Mouse (Mus musculus): ENCODE measurements around the gene Cldn2. TPM values are rescaled to one million over a fixed set of nuclear protein-coding genes. Genes with fewer than 3 reads are reported as not detected.

Gene Cldn2
- polyA plus RNA-seq, 1 experiment from 2014 or later, result 0.25 TPM

GRCm38 (mm10) chrX:139808085-139808484 is 7.5 kb downstream of the Cldn2 start:
- no peak for ATAC-seq (ENCODE audit: low read depth)
- no peak overlapping the region for H3K4me3 ChIP-seq (replicated peaks)
- no peak overlapping the region for H3K9ac ChIP-seq
- peaks cover 8% of the 10 kb centered on the region for H3K4me1 ChIP-seq (replicated peaks)
- 52% methylated on average over 4 of the region's 4 CpGs for WGBS (ENCODE audit: insufficient replicate concordance)
- DNase-seq, result no peak
- no peak overlapping the region for H3K4me2 ChIP-seq
- no peak overlapping the region for H3K27ac ChIP-seq
- H3K36me3 ChIP-seq, result no peaks in the 10 kb centered on the region
- H3K9me3 ChIP-seq (replicated peaks), result no peaks in the 10 kb centered on the region
- H3K27me3 ChIP-seq, result no peaks in the 10 kb centered on the region

GRCm38 (mm10) chrX:139808501-139808900 is 7.9 kb downstream of the Cldn2 start:
- Histone ChIP-seq H3K27ac (no peak overlapping the region), H3K9me3 (replicated peaks) (no peaks in the 10 kb centered on the region), H3K4me3 (replicated peaks) (no peak overlapping the region), H3K27me3 (no peaks in the 10 kb centered on the region), H3K4me2 (no peak overlapping the region), H3K4me1 (replicated peaks) (peaks cover 12% of the 10 kb centered on the region), H3K36me3 (no peaks in the 10 kb centered on the region), H3K9ac (no peak overlapping the region)
- ATAC-seq (ENCODE audit: low read depth), result no peak
- WGBS (ENCODE audit: insufficient replicate concordance), result 86% methylated on average over 10 of the region's 10 CpGs
- no peak for DNase-seq

GRCm38 (mm10) chrX:139812636-139813298 is 12.1 kb downstream of the Cldn2 start:
- Histone ChIP-seq H3K9ac (no peak overlapping the region), H3K27me3 (no peaks in the 10 kb centered on the region), H3K4me1 (replicated peaks) (peaks cover 32% of the 10 kb centered on the region), H3K27ac (no peak overlapping the region), H3K4me2 (no peak overlapping the region), H3K9me3 (replicated peaks) (no peaks in the 10 kb centered on the region), H3K4me3 (replicated peaks) (no peak overlapping the region), H3K36me3 (no peaks in the 10 kb centered on the region)
- ATAC-seq (ENCODE audit: low read depth), result no peak
- 46% methylated on average over 3 of the region's 3 CpGs for WGBS (ENCODE audit: insufficient replicate concordance)
- DNase-seq, result no peak

GRCm38 (mm10) chrX:139813299-139814002 is 12.8 kb downstream of the Cldn2 start:
- Histone ChIP-seq H3K9me3 (replicated peaks) (no peaks in the 10 kb centered on the region), H3K4me3 (replicated peaks) (no peak overlapping the region), H3K27ac (peak overlapping the region; percentile 77), H3K4me1 (replicated peaks) (peaks cover 32% of the 10 kb centered on the region), H3K4me2 (peak overlapping the region; percentile 51), H3K27me3 (no peaks in the 10 kb centered on the region), H3K9ac (no peak overlapping the region; the same call in 1 of the 2 replicates), H3K36me3 (no peaks in the 10 kb centered on the region)
- DNase-seq, result peak; percentile 7
- WGBS (ENCODE audit: insufficient replicate concordance), result 30% methylated on average over 9 of the region's 9 CpGs
- peak; percentile 79 for ATAC-seq (ENCODE audit: low read depth)

- H3K9me3 ChIP-seq (replicated peaks), result no peaks in the 10 kb centered on the region
- 27% methylated on average over 8 of the region's 8 CpGs for WGBS (ENCODE audit: insufficient replicate concordance)
- no peak overlapping the region for H3K4me3 ChIP-seq (replicated peaks)
- DNase-seq (peak; percentile 38), ATAC-seq (ENCODE audit: low read depth) (peak; percentile 88)
- peaks cover 32% of the 10 kb centered on the region for H3K4me1 ChIP-seq (replicated peaks)
- no peaks in the 10 kb centered on the region for H3K27me3 ChIP-seq
- H3K36me3 ChIP-seq, result no peaks in the 10 kb centered on the region
- H3K4me2 ChIP-seq, result peak overlapping the region; percentile 51
- no peak overlapping the region; the same call in 1 of the 2 replicates for H3K9ac ChIP-seq
- H3K27ac ChIP-seq, result peak overlapping the region; percentile 77
Measured at GRCm38 (mm10) chrX:139814018-139814635, 13.5 kb downstream of the Cldn2 start.

DNA sequence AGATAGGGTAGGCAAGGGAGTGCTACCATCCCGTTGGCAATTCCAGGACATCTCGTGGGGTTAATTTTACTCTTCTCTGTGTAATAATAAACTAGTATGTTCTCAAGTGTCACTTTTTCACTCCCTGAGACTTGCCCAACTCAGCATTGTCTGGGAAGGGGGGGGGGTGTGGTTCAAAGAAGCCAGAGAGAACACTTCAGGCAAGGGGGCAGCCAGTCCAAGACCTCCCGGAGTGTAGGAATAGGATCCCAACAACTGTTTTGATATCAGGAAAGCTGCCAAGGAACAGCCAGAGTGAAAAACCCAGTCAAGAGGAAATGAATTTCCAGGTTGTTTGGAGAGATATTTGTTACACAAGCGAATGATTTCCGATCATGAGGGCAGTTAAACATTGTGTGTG is 14.6 kb downstream of the Cldn2 start:
- H3K27me3 ChIP-seq, result no peaks in the 10 kb centered on the region
- WGBS (ENCODE audit: insufficient replicate concordance), result 53% methylated on average over 5 of the region's 5 CpGs
- H3K36me3 ChIP-seq, result no peaks in the 10 kb centered on the region
- H3K27ac ChIP-seq, result no peak overlapping the region
- H3K4me1 ChIP-seq (replicated peaks), result peaks cover 32% of the 10 kb centered on the region
- no peak overlapping the region for H3K4me3 ChIP-seq (replicated peaks)
- H3K4me2 ChIP-seq, result no peak overlapping the region
- no peak for ATAC-seq (ENCODE audit: low read depth)
- H3K9me3 ChIP-seq (replicated peaks), result no peaks in the 10 kb centered on the region
- H3K9ac ChIP-seq, result no peak overlapping the region
- DNase-seq, result no peak

DNA sequence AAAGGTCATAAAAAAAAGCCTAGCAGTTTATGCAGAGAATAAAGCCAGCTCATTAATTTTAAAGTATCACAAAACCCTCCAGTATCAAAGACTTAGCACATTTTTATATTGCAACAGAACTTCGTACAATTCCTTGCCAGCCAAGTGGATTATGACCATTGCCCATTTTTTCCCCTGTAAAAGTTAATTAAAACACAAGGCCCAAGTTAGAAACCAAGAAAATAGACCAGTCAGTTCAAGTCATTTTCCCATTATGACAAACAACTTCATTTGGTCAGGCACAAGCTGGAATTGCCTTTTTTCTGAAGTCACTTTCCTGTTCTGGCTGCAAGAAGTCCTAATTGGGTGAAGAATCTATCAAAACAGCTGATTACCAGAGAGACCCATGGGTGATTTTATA is 24.8 kb downstream of the Cldn2 start:
- Histone ChIP-seq H3K4me3 (replicated peaks) (no peak overlapping the region), H3K9ac (no peak overlapping the region), H3K4me1 (replicated peaks) (peaks cover 9% of the 10 kb centered on the region), H3K4me2 (no peak overlapping the region), H3K27me3 (no peaks in the 10 kb centered on the region), H3K36me3 (no peaks in the 10 kb centered on the region), H3K27ac (no peak overlapping the region), H3K9me3 (replicated peaks) (no peaks in the 10 kb centered on the region)
- WGBS (ENCODE audit: insufficient replicate concordance), result 69% methylated on average over 1 of the region's 1 CpGs
- no peak for DNase-seq
- no peak for ATAC-seq (ENCODE audit: low read depth)

DNA sequence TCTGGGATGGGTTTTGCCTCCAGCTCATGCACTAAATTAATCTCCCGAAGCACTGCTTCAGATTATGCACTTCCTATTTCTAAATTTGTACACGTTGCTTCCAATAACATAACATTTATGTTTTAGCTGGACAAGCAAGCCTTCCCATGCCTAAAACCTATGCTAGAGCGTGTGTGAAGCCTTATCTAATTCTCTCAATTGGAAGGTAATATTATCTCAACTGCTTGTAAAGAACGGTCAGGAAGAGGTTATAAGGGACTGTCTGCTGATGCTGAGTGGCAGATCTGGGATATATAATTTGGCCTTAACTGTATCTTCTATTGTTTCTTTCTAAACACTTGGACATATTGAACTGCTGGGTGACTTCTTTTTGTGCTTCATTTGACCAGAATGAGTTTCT is 26.3 kb downstream of the Cldn2 start:
- no peak overlapping the region for H3K27ac ChIP-seq
- DNase-seq (no peak), ATAC-seq (ENCODE audit: low read depth) (no peak)
- peaks cover 9% of the 10 kb centered on the region for H3K4me1 ChIP-seq (replicated peaks)
- 39% methylated on average over 4 of the region's 4 CpGs for WGBS (ENCODE audit: insufficient replicate concordance)
- H3K9ac ChIP-seq, result no peak overlapping the region
- no peaks in the 10 kb centered on the region for H3K36me3 ChIP-seq
- H3K4me2 ChIP-seq, result no peak overlapping the region
- no peaks in the 10 kb centered on the region for H3K9me3 ChIP-seq (replicated peaks)
- no peaks in the 10 kb centered on the region for H3K27me3 ChIP-seq
- H3K4me3 ChIP-seq (replicated peaks), result no peak overlapping the region

- no peaks in the 10 kb centered on the region for H3K27me3 ChIP-seq
- H3K27ac ChIP-seq, result no peak overlapping the region
- no peak overlapping the region for H3K4me3 ChIP-seq (replicated peaks)
- 67% methylated on average over 6 of the region's 6 CpGs for WGBS (ENCODE audit: insufficient replicate concordance)
- H3K4me2 ChIP-seq, result no peak overlapping the region
- no peaks in the 10 kb centered on the region for H3K9me3 ChIP-seq (replicated peaks)
- DNase-seq (no peak), ATAC-seq (ENCODE audit: low read depth) (no peak)
- no peaks in the 10 kb centered on the region for H3K36me3 ChIP-seq
- no peak overlapping the region for H3K9ac ChIP-seq
- H3K4me1 ChIP-seq (replicated peaks), result peaks cover 9% of the 10 kb centered on the region
Measured at GRCm38 (mm10) chrX:139828363-139829092, 27.9 kb downstream of the Cldn2 start.

- Histone ChIP-seq H3K9ac (no peak overlapping the region), H3K36me3 (no peaks in the 10 kb centered on the region), H3K4me3 (replicated peaks) (no peak overlapping the region), H3K4me2 (no peak overlapping the region), H3K9me3 (replicated peaks) (no peaks in the 10 kb centered on the region), H3K4me1 (replicated peaks) (peaks cover 6% of the 10 kb centered on the region), H3K27ac (no peak overlapping the region), H3K27me3 (no peaks in the 10 kb centered on the region)
- DNase-seq (peak; percentile 41), ATAC-seq (ENCODE audit: low read depth) (no peak)
- WGBS (ENCODE audit: insufficient replicate concordance), result 10% methylated on average over 5 of the region's 5 CpGs
Measured at GRCm38 (mm10) chrX:139832464-139832863, 31.8 kb downstream of the Cldn2 start.

DNA sequence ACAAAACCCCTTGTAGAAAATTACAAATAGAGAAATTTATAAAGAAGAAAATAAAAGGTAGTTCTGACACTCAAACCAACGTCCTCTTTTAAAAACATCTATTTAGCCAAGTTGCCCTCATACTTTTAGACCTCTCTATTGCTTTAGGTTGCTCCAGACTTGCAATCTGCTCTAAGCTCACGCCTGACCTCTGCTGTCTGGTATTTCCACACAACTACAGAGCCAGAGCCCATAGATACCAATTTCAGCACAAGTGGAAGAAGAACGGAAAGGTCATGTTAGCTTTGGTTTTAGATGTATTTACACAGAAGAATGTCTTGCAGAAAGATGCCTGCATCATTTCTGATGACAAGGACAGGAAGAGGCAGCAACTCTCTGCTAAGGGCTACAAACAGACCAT is 38.4 kb downstream of the Cldn2 start:
- no peak overlapping the region for H3K27ac ChIP-seq
- H3K36me3 ChIP-seq, result no peaks in the 10 kb centered on the region
- H3K4me3 ChIP-seq (replicated peaks), result no peak overlapping the region
- H3K9me3 ChIP-seq (replicated peaks), result no peaks in the 10 kb centered on the region
- DNase-seq (no peak), ATAC-seq (ENCODE audit: low read depth) (no peak)
- H3K4me1 ChIP-seq (replicated peaks), result no peaks in the 10 kb centered on the region
- 46% methylated on average over 3 of the region's 3 CpGs for WGBS (ENCODE audit: insufficient replicate concordance)
- no peak overlapping the region for H3K4me2 ChIP-seq
- no peaks in the 10 kb centered on the region for H3K27me3 ChIP-seq
- no peak overlapping the region for H3K9ac ChIP-seq

Data from liver, embryonic 13.5 days (tissue).